In the genomic region with DNA sequence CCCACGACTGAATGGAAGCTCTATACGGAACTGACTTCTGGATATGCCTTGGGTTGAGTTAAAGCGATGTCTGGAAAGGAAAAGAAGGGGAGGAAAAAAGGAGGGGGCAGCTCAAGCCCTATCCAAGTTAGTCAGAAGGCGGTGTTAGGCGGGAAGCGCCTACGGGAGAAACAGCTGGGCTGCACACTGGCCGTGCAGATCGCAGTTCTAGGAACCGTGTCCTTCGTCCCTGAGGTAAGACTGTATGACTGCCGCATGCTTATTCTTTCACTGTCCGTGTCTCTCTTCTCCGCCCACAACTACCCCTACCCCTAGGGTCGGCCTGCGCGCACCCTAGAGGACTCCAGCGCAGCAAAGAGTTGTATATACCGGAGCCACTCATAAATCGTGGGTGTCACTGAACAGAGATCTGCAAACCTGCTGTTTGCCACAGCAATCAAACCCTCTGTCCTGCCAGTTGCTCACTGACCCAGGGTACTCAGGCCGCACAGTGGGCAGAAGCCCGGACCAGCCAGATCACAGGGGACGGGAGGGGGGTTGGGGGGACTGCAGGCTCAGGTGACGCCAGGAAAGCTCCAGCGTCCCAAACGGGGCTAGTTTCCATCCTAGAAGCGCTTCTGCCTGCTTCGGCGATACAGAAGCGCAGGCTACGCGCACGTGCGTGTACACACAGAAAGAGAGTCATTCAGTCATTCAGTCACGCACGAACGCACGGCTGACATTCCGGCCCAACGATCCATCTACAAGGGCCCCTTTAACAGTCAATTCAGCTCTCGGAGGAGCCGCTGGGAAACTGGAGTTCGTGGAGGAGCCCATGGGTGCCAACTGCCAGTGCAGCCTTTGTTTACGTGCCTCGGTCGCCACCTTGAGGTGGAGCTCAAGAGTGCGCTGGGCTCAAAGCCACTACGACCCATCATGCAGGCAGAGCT, we compare ENCODE assay signal across 8 mouse cellular contexts. TPM values are rescaled to one million over a fixed set of nuclear protein-coding genes. Genes with fewer than 3 reads are reported as not detected.
DNase-seq lines count a peak whose midpoint lies in the region; ATAC-seq and TF ChIP-seq lines count a peak whose summit lies in the region.

No protein-coding gene starts in this region.

- peak; percentile 85 for ATAC-seq in activated CD4-positive, CD25-positive, alpha-beta regulatory T cell, adult 4 months

- H3K36me3 ChIP-seq in megakaryocyte, embryonic 14.5 days (replicated peaks; ENCODE audit: low read length): no peaks in the 10 kb centered on the region

- peak; percentile 78 to 83 for DNase-seq in gastrocnemius, adult 8-10 months (ENCODE audit: low spot score in 2 of 2)
- peak; percentile 61 for DNase-seq in hindlimb bud, embryonic 11.5 days (ENCODE audit: extremely low spot score, low read depth, low spot score)
- peak; percentile 75 to 77 for DNase-seq in left cerebral cortex, adult 8-10 months (ENCODE audit: low spot score in 2 of 2)
- peak; percentile 91 to 92 for DNase-seq in right cerebral cortex, postnatal 10 days (ENCODE audit: low spot score in 2 of 2)
- DNase-seq in urinary bladder, postnatal 36 days (ENCODE audit: low spot score in 2 of 2): peak; percentile 78 to 80

- 0 out of 2 replicates have a peak, but pooled peaks cover 2% of the 10 kb centered on the region for H3K9me3 ChIP-seq in megakaryocyte, embryonic 14.5 days

- TF ChIP-seq CTCF in cortical plate, adult 2 months (IDR thresholded peaks at IDR 0.05; ENCODE audit: extremely low read depth, insufficient read depth, low read length): peak; percentile 90

- H3K4me1 ChIP-seq in cortical plate, adult 2 months (ENCODE audit: control insufficient read depth, insufficient read depth, low read length): no peaks in the 10 kb centered on the region
- H3K4me1 ChIP-seq in megakaryocyte, embryonic 14.5 days: peaks cover 39% of the 10 kb centered on the region

- H3K27ac ChIP-seq in cortical plate, adult 2 months (ENCODE audit: insufficient read depth, low read length): no peak overlapping the region

- peak overlapping the region; percentile 42 for H3K4me3 ChIP-seq in cortical plate, adult 2 months (ENCODE audit: insufficient read depth, low read length)
- H3K4me3 ChIP-seq in megakaryocyte, embryonic 14.5 days (replicated peaks): peak overlapping the region; percentile 94

- H3K27me3 ChIP-seq in megakaryocyte, embryonic 14.5 days (replicated peaks): peaks cover 62% of the 10 kb centered on the region

- TF ChIP-seq POLR2A in cortical plate, adult 2 months (IDR thresholded peaks at IDR 0.05; ENCODE audit: extremely low read depth, insufficient read depth, low read length): no peak

RNA-seq across cellular contexts. Expression of a gene that starts 0.6 kb away (rescaled TPM):
- 100 to 1,000 TPM; 200 to 234 TPM for polyA plus RNA-seq in activated CD4-positive, CD25-positive, alpha-beta regulatory T cell, adult 4 months (2017; shearing (Covaris generic))
- 122 and 126 TPM in 2 replicates for polyA plus RNA-seq in cortical plate, adult 2 months (2012; rRNA removed)
- 10 to 100 TPM; 36.4 to 49.9 (median 40.9) TPM for total RNA-seq in gastrocnemius, adult 8-10 months (2022)
- 100 to 1,000 TPM in 3 of 4 experiments, 10 to 100 TPM in 1; 96.1 to 110 (median 105) TPM for total RNA-seq in left cerebral cortex, adult 8-10 months (2022)
- polyA plus RNA-seq in megakaryocyte, embryonic 14.5 days (2012; ENCODE audit: insufficient read depth, low replicate concordance): 10.6 and 59.4 TPM in 2 replicates

RNA-seq across cellular contexts. Expression of a gene that starts 1.2 kb away (rescaled TPM):
- polyA plus RNA-seq in activated CD4-positive, CD25-positive, alpha-beta regulatory T cell, adult 4 months (2017; shearing (Covaris generic)): not detected
- 9.4 and 9.8 TPM in 2 replicates for polyA plus RNA-seq in cortical plate, adult 2 months (2012; rRNA removed)
- total RNA-seq in gastrocnemius, adult 8-10 months (2022): 100 to 1,000 TPM; 156 to 192 (median 179) TPM
- total RNA-seq in left cerebral cortex, adult 8-10 months (2022): 10 to 100 TPM; 26.5 to 36.8 (median 31.9) TPM
- 0.17 TPM in 1 of 2 replicates, not detected in the other for polyA plus RNA-seq in megakaryocyte, embryonic 14.5 days (2012; ENCODE audit: insufficient read depth, low replicate concordance)

RNA-seq across cellular contexts. Expression of a gene that starts 44.6 kb away (rescaled TPM):
- polyA plus RNA-seq in activated CD4-positive, CD25-positive, alpha-beta regulatory T cell, adult 4 months (2017; shearing (Covaris generic)): 1 to 10 TPM in 1 of 2 experiments, under 1 TPM in 1; 0.82 to 1.3 TPM
- 1.1 and 1.2 TPM in 2 replicates for polyA plus RNA-seq in cortical plate, adult 2 months (2012; rRNA removed)
- total RNA-seq in gastrocnemius, adult 8-10 months (2022): 1 to 10 TPM; 1.4 to 1.8 (median 1.5) TPM
- total RNA-seq in left cerebral cortex, adult 8-10 months (2022): 1 to 10 TPM; 2.7 to 3.7 (median 3.2) TPM
- polyA plus RNA-seq in megakaryocyte, embryonic 14.5 days (2012; ENCODE audit: insufficient read depth, low replicate concordance): 0.82 TPM in 1 of 2 replicates, not detected in the other
